In the genomic region with DNA sequence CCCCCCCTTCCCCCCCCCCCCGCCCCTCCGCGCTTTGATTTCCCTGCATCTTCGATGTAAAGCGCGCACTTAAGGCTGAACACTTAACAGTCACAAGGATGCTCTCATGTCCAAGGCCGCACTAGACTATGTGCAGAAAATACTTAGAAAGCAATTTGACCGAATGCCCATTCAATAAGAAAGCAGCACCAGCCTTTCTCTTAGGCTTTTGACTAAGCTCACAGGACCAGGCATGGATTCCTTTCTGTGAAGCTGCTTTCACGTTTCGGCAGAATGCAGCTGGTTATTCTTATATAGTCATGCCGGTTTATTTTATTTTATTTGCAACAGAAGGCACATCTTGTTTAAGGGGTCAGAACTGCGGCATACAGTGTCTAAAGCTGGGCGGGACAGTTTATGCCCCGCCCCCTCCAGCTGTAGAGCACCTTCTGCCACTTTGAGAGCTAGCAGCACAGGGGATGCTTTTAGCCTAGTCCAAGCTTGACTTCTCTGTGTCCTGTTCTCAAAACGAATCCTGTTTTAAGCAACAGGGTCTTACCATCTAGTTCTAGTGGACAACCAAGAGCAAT, we compare ENCODE assay signal across 10 mouse cellular contexts. TPM values are rescaled to one million over a fixed set of nuclear protein-coding genes. Genes with fewer than 3 reads are reported as not detected.
A peak's percentile ranks its signal among the peaks of the same experiment; 100 is the strongest.
DNase-seq lines count a peak whose midpoint lies in the region; ATAC-seq lines count a peak whose summit lies in the region.
"Had no signal": no experiment of that assay in that cellular context is flagged by ENCODE, and none has a peak within 500 bp of the region (broad histone marks: within the 10 kb centered on the region; RNA-seq: fewer than 3 reads in every experiment).

No protein-coding gene starts in this region.

- WGBS in hindbrain, embryonic 10.5 days: 26% methylated on average over 15 of the region's 15 CpGs
- 17% methylated on average over 15 of the region's 15 CpGs for WGBS in midbrain, embryonic 11.5 days

- peak overlapping the region; percentile 50 for H3K4me2 ChIP-seq in midbrain, embryonic 11.5 days

- no peak overlapping the region for H3K9ac ChIP-seq in midbrain, embryonic 11.5 days (ENCODE audit: low read length)

- no peak overlapping the region for H3K27ac ChIP-seq in hindbrain, embryonic 10.5 days
- no peak overlapping the region for H3K27ac ChIP-seq in midbrain, embryonic 11.5 days (ENCODE audit: low read depth, low read length)

- H3K4me3 ChIP-seq in hindbrain, embryonic 10.5 days: peak overlapping the region; percentile 46
- H3K4me3 ChIP-seq in midbrain, embryonic 11.5 days (ENCODE audit: low read depth, low read length): peak overlapping the region; percentile 21
- H3K4me3 ChIP-seq: megakaryocyte, embryonic 14.5 days had no signal

- H3K9me3 ChIP-seq in hindbrain, embryonic 10.5 days: no peaks in the 10 kb centered on the region
- no peaks in the 10 kb centered on the region for H3K9me3 ChIP-seq in midbrain, embryonic 11.5 days (ENCODE audit: control insufficient read depth, low read length)
- H3K9me3 ChIP-seq: megakaryocyte, embryonic 14.5 days had no signal

- peak; percentile 76 for ATAC-seq in midbrain, embryonic 11.5 days (ENCODE audit: low FRiP score)

- DNase-seq in cerebellum, postnatal 10 days: peak; percentile 36 to 40
- DNase-seq in cerebellum, adult 9-11 months: no peak
- DNase-seq in R1 (ENCODE audit: low read depth, low spot score): peak; percentile 36
- DNase-seq in hindbrain, embryonic 10.5 days (ENCODE audit: low spot score): peak; percentile 26
- DNase-seq in midbrain, embryonic 11.5 days (ENCODE audit: low spot score, missing footprints): peak; percentile 88
- no peak for DNase-seq in right cerebral cortex, postnatal 4 days
- DNase-seq in adrenal gland, postnatal 25 days: no peak
- no peak for DNase-seq in cerebellum, adult 11-12 months

- H3K4me1 ChIP-seq in hindbrain, embryonic 10.5 days (replicated peaks): 0 out of 2 replicates have a peak, but pooled peaks cover 8% of the 10 kb centered on the region
- 0 out of 2 replicates have a peak, but pooled peaks cover 2% of the 10 kb centered on the region for H3K4me1 ChIP-seq in midbrain, embryonic 11.5 days (ENCODE audit: control insufficient read depth, insufficient read depth, low read length)
- H3K4me1 ChIP-seq: megakaryocyte, embryonic 14.5 days had no signal

- H3K27me3 ChIP-seq in hindbrain, embryonic 10.5 days (ENCODE audit: insufficient read depth, poor library complexity, severe bottlenecking): 0 out of 2 replicates have a peak, but pooled peaks cover 5% of the 10 kb centered on the region
- no peaks in the 10 kb centered on the region for H3K27me3 ChIP-seq in midbrain, embryonic 11.5 days (ENCODE audit: control insufficient read depth, insufficient read depth, low read length)
- H3K27me3 ChIP-seq: megakaryocyte, embryonic 14.5 days had no signal

- H3K36me3 ChIP-seq in hindbrain, embryonic 10.5 days: no peaks in the 10 kb centered on the region
- no peaks in the 10 kb centered on the region for H3K36me3 ChIP-seq in midbrain, embryonic 11.5 days (ENCODE audit: control insufficient read depth, insufficient read depth, low read length)

RNA-seq across cellular contexts. Expression of a gene that starts 30.8 kb away (rescaled TPM):
- 4.0 and 4.8 TPM in 2 replicates for polyA plus RNA-seq in hindbrain, embryonic 10.5 days (2016; fragmentation: Nextera tagmentation; extraction: Ambion mirVana)
- polyA plus RNA-seq in midbrain, embryonic 11.5 days (2014; fragmentation: Nextera tagmentation; extraction: Ambion mirVana): 7.0 and 7.3 TPM in 2 replicates
- total RNA-seq in adrenal gland, postnatal 25 days (2021): 20.1 and 35.7 TPM in 2 replicates
- total RNA-seq: heart, adult 8-10 months had no signal

RNA-seq across cellular contexts. Expression of a gene that starts 48.6 kb away (rescaled TPM):
- polyA plus RNA-seq in hindbrain, embryonic 10.5 days (2016; fragmentation: Nextera tagmentation; extraction: Ambion mirVana): 0.27 and 0.56 TPM in 2 replicates
- 0.31 and 0.54 TPM in 2 replicates for polyA plus RNA-seq in midbrain, embryonic 11.5 days (2014; fragmentation: Nextera tagmentation; extraction: Ambion mirVana)
- total RNA-seq in adrenal gland, postnatal 25 days (2021): not detected in 2 replicates
- total RNA-seq: heart, adult 8-10 months had no signal

Comparison
In these comparisons a context has a peak if more than half of its experiments do, and no peak if none do; other contexts are left out.
1. DNase-seq: peak in cerebellum, postnatal 10 days (2 of 2), R1 (single experiment), hindbrain, embryonic 10.5 days (single experiment) and midbrain, embryonic 11.5 days (single experiment); none in cerebellum, adult 9-11 months (single experiment), right cerebral cortex, postnatal 4 days (single experiment), adrenal gland, postnatal 25 days (single experiment) and cerebellum, adult 11-12 months (single experiment).